Mouse (Mus musculus): ENCODE measurements at regions not wholly inside any gene's neighbourhood (a gene's known extent, or its start where the extent isn't known, plus 50 kb on each side); places are given as distances from the start of the nearest gene placed in this dataset.
A peak's percentile ranks its signal among the peaks of the same experiment; 100 is the strongest.
"Not testable (repeated sequence)": the region's sequence is repeated elsewhere in the genome, so short reads cannot be mapped to it uniquely, and the experiment has no call there.

DNA sequence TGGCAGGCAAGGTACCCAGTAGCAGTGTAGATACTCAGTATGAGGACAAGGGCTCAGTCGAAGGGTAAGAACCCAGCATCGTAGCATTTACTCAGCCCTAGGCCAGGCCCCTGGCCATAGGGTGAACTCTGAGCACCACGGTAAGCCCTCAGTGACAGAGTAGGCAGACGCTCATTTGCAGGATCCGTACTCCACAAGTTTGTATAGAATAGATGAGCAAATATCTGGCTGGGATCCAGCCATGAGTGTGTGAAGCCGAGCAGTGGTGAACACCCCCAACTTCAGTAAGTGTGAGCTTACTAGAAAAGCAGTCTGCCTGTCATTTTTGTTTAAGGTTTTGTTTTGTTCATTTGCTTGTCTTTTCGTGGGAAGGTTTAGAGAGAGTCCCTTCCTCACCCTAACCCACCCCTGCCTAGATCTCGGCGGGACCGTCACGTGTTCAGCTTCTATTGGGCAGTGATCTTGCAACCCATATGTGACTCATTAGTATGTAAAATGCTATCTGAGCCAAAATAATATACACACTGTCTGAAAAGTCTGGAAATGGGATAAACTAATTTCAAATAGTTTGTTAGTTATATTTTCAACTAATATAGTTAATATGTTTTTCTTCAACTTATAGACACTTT lies 76.3 kb downstream of the Gm5447 start:
- H3K4me3 ChIP-seq: no peak overlapping the region
- WGBS: 76% methylated on average over 11 of the region's 11 CpGs
- 0 out of 2 replicates have a peak, but pooled peaks have one; percentile 34 for ATAC-seq (ENCODE audit: low FRiP score, low read depth)

DNA sequence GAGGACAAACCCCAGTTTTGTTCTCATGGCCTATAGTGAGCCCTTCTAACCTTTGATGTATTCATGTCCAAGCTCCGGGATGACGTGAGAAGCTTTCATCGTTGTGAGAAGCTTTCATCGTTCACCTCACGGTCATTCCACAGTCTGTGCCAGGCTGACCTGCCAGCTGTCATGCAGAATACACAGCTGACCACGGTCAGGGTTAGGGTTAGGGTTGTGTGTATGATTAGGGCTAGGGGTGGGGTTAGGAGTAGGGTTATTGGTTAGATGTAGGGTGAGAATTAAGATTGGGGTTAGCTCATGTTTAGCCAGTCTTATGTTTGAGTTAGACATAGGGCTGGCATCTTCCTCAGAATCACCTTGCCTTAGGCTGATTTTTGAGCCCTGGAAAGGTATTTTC lies 77.6 kb downstream of the Gm5447 start:
- ATAC-seq (ENCODE audit: low FRiP score, low read depth); H3K4me2 ChIP-seq (replicated peaks); H3K9me3 ChIP-seq; H3K27me3 ChIP-seq; H3K27ac ChIP-seq (replicated peaks); H3K4me1 ChIP-seq; H3K4me3 ChIP-seq; H3K36me3 ChIP-seq; H3K9ac ChIP-seq (replicated peaks): not testable (repeated sequence)
- WGBS: 38% methylated on average over 2 of the region's 6 CpGs

More for the DNA sequence above, 76.3 kb downstream of the Gm5447 start:
- Histone ChIP-seq H3K27me3 (no peaks in the 10 kb centered on the region), H3K9me3 (no peaks in the 10 kb centered on the region), H3K36me3 (no peaks in the 10 kb centered on the region), H3K4me2 (replicated peaks) (no peak overlapping the region), H3K27ac (replicated peaks) (no peak overlapping the region), H3K9ac (replicated peaks) (no peak overlapping the region), H3K4me1 (0 out of 2 replicates have a peak, but pooled peaks cover 3% of the 10 kb centered on the region)

DNA sequence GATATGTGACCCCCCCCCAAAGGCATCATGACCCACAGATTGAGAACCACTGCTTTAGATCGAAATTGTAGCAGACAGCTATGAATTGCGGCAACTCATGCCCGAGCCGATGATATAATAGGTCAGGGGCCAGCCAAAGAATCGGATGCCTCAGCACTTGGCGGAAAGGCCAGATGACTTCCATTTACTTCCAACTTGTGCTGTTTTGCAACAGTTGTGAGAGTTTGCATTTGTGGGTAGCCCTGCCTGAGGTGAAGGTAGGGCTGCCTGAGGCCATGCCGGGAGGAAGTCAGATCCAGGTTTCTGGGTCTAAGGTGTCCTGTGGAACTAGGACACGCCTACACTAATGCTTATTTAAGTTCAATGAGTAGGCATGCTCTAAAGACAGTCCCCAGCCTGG lies 80.4 kb downstream of the Gm5447 start:
- Histone ChIP-seq H3K9me3 (no peaks in the 10 kb centered on the region), H3K4me1 (no peaks in the 10 kb centered on the region), H3K36me3 (no peaks in the 10 kb centered on the region), H3K27me3 (no peaks in the 10 kb centered on the region), H3K9ac (replicated peaks) (no peak overlapping the region), H3K4me3 (no peak overlapping the region), H3K4me2 (replicated peaks) (no peak overlapping the region), H3K27ac (replicated peaks) (no peak overlapping the region)
- whole genome bisulfite sequencing: 93% methylated on average over 8 of the region's 8 CpGs
- no peak for ATAC-seq (ENCODE audit: low FRiP score, low read depth)

DNA sequence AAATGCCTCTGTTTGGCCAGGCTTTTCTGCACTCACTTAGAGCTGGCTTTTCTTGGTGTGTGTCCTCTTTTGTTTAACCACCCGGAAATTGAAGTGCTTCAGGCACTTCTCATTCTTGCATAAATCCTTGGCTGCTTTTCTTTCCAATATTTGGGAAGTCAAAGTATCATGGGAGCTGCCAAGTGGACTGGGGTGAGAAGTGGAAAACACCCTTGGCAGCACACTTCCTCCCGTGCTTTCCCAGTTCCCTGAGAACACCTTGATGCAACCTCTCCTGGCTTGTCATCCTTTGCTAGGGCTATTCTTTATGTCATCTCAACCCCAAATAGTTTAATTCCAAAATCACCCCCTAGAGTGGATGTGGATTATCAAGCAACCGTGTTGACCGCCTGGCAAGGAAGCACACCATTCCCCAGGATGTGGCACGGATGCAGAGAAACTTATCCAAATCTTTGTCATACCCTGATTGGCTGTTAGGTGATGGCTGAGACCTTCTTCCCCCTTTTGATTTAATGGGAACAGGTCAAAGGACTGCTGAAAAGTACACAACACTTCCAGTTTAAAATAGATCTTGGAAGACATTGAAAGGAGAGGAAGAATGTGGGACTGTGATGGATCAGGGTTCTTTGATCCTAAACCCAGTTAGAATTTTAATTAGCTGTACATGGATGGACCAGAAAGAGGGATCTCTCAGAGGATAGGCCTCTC lies 81.5 kb downstream of the Gm5447 start:
- ATAC-seq (ENCODE audit: low FRiP score, low read depth): no peak
- H3K4me1 ChIP-seq: no peaks in the 10 kb centered on the region
- H3K4me2 ChIP-seq (replicated peaks): no peak overlapping the region
- no peaks in the 10 kb centered on the region for H3K36me3 ChIP-seq
- H3K27ac ChIP-seq (replicated peaks): no peak overlapping the region
- 77% methylated on average over 5 of the region's 5 CpGs for WGBS
- no peaks in the 10 kb centered on the region for H3K9me3 ChIP-seq
- H3K4me3 ChIP-seq: no peak overlapping the region
- H3K27me3 ChIP-seq: no peaks in the 10 kb centered on the region
- no peak overlapping the region for H3K9ac ChIP-seq (replicated peaks)

DNA sequence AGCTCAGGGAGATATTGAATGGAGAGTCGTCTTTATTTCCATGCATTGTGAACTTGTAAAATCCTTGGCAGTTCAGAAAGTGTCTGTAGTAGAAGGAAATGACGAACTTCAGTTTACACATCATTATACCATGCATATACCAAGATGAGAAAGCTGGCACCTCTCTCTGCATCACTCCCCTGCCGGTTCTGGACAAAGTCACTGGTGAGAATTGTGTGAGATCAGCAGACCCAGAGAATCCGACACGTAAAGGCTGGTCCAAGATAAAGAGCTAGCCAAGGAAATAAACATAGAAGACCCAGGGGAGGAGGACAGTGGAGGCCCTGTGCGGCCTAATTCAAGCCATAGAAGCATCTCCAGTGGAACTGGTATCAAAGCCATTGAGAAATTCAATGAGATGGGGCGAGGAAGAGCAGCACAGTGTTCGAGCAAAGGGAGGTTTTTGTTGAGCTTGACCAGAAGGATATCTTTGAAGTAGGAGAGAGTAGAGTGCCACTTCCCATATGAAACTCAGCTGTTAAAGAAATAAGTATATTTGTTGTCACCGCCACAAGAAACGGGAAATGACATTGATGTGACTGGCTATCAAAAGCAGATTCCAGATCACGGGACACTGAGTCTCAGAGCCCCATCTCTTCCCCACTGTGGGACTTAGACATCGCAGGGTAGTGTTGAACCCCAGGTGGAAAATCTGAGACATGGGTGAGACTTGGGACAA lies 82.3 kb downstream of the Gm5447 start:
- Histone ChIP-seq H3K9ac (replicated peaks) (no peak overlapping the region), H3K4me3 (no peak overlapping the region), H3K27me3 (no peaks in the 10 kb centered on the region), H3K36me3 (no peaks in the 10 kb centered on the region), H3K4me1 (no peaks in the 10 kb centered on the region), H3K27ac (replicated peaks) (no peak overlapping the region), H3K9me3 (no peaks in the 10 kb centered on the region), H3K4me2 (replicated peaks) (no peak overlapping the region)
- WGBS: 89% methylated on average over 12 of the region's 12 CpGs
- no peak for ATAC-seq (ENCODE audit: low FRiP score, low read depth)

DNA sequence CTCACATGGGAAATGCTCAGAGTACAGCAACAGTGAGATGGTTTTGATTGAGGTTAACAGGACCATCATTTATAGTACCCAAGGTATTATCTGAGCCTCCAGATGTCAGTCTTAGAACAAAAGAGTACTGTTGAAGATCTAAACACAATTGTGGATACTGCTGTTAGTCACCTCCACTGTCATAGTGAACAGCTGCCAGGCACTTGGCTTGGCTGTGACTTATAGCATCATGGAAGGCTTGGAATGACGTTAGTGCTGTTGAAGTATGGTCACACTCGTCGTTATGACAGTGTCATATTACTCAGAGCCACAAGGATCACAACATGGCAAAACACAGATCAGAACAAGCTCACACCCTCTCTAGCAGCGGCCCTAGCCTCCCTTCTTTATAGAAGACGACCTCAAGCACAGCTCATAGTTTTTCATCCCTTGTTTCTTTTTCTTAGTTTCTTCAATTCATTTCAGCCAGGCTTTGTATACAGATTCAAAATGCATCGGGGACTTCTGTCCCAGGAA lies 87.0 kb downstream of the Gm5447 start:
- ATAC-seq (ENCODE audit: low FRiP score, low read depth): no peak
- Histone ChIP-seq H3K4me2 (replicated peaks) (no peak overlapping the region), H3K27me3 (no peaks in the 10 kb centered on the region), H3K9ac (replicated peaks) (no peak overlapping the region), H3K4me1 (no peaks in the 10 kb centered on the region), H3K36me3 (no peaks in the 10 kb centered on the region), H3K9me3 (0 out of 2 replicates have a peak, but pooled peaks cover 3% of the 10 kb centered on the region), H3K27ac (replicated peaks) (no peak overlapping the region), H3K4me3 (no peak overlapping the region)
- 80% methylated on average over 6 of the region's 6 CpGs for WGBS

DNA sequence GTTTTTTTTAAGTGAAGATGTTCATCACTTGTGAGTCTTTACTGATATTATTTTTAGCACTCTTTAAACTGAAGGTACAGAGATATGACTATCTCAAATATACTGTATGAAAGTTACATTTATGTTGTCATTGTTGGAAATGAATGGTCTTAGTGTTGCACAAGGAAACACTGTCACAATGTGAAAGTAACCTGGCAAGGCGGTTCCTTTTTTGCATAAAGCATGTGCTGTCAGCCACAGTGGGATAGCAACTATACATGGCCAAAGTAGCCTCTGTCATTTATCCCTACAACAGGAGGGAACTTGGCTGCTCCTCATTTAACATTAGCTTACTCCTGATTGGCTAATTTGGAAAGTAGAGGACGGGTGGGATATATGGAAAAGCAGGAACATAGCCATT lies 94.3 kb downstream of the Gm5447 start:
- 75% methylated on average over 2 of the region's 2 CpGs for WGBS
- Histone ChIP-seq H3K4me2 (replicated peaks) (no peak overlapping the region), H3K27me3 (no peaks in the 10 kb centered on the region), H3K4me1 (no peaks in the 10 kb centered on the region), H3K36me3 (no peaks in the 10 kb centered on the region), H3K4me3 (no peak overlapping the region), H3K27ac (replicated peaks) (no peak overlapping the region), H3K9ac (replicated peaks) (no peak overlapping the region), H3K9me3 (0 out of 2 replicates have a peak, but pooled peaks cover 3% of the 10 kb centered on the region)
- no peak for ATAC-seq (ENCODE audit: low FRiP score, low read depth)

DNA sequence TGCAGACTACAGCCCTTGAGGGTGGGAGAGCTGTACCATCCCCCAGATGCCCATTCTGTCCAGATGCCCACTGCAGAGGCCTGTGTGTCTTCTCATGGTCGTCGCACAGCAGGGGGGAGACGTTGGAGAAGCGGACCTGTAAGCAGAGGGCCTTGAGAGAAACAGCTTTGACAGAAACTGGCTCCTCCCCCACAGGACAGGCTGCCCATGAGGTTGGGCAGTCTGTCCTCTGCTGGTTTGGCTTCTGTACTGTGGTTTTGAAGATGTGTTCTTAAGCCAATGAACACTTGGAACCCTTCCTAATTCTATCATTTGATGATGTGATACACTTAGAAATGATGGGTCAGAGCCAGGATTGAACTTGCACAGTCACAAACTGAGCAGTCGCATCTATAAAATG lies 102.5 kb downstream of the Gm5447 start:
- Histone ChIP-seq H3K4me2 (replicated peaks) (no peak overlapping the region), H3K27me3 (peaks cover 10% of the 10 kb centered on the region), H3K36me3 (no peaks in the 10 kb centered on the region), H3K4me3 (no peak overlapping the region), H3K9me3 (no peaks in the 10 kb centered on the region), H3K9ac (replicated peaks) (no peak overlapping the region), H3K27ac (replicated peaks) (no peak overlapping the region), H3K4me1 (no peaks in the 10 kb centered on the region)
- 57% methylated on average over 5 of the region's 5 CpGs for WGBS
- no peak for ATAC-seq (ENCODE audit: low FRiP score, low read depth)

DNA sequence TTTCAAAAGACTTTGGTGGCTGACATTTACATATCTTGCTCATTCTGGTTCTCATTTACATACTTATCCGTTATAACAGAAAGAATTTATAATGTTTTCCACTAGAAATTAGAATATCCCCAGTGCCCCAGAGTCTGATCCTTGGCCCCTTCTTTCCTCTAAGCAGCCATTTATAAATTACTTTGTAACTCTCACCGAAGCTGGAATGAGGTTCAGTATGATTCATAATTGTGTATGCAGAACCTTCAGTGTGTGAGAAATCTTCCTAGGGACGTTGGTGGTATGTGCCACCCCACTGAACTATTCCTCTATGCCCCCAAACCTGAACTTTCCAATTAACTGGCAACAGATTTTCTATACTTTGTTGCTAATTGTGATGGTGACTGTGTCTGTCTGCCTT lies 104.7 kb downstream of the Gm5447 start:
- ATAC-seq (ENCODE audit: low FRiP score, low read depth): no peak
- WGBS: 74% methylated on average over 3 of the region's 3 CpGs
- Histone ChIP-seq H3K36me3 (no peaks in the 10 kb centered on the region), H3K4me3 (no peak overlapping the region), H3K4me2 (replicated peaks) (no peak overlapping the region), H3K9ac (replicated peaks) (no peak overlapping the region), H3K27ac (replicated peaks) (no peak overlapping the region), H3K27me3 (peaks cover 10% of the 10 kb centered on the region), H3K4me1 (no peaks in the 10 kb centered on the region), H3K9me3 (no peaks in the 10 kb centered on the region)

DNA sequence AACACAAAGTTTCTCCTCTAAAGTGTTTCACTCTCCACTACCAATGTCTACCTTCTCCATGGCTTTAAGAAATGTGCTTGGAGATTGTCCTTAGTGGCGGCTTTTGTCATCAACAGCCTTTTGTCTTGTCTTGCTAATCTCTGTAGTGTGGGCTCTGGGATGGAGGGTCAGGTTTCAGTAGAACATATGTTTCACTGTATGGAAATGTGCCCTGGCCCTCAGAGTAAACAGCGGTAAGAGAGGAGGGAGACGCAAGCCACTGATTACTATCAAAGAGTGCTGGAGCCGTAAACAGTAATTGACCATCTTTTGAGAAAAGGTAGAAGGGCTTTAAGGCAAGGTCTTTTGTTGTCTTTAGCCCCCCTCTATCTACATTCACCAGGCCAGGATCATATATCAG lies 106.2 kb downstream of the Gm5447 start:
- Histone ChIP-seq H3K27me3 (peaks cover 10% of the 10 kb centered on the region), H3K9ac (replicated peaks) (no peak overlapping the region), H3K4me2 (replicated peaks) (no peak overlapping the region), H3K27ac (replicated peaks) (no peak overlapping the region), H3K36me3 (no peaks in the 10 kb centered on the region), H3K4me3 (no peak overlapping the region), H3K9me3 (no peaks in the 10 kb centered on the region), H3K4me1 (no peaks in the 10 kb centered on the region)
- no peak for ATAC-seq (ENCODE audit: low FRiP score, low read depth)
- 34% methylated on average over 4 of the region's 4 CpGs for WGBS

DNA sequence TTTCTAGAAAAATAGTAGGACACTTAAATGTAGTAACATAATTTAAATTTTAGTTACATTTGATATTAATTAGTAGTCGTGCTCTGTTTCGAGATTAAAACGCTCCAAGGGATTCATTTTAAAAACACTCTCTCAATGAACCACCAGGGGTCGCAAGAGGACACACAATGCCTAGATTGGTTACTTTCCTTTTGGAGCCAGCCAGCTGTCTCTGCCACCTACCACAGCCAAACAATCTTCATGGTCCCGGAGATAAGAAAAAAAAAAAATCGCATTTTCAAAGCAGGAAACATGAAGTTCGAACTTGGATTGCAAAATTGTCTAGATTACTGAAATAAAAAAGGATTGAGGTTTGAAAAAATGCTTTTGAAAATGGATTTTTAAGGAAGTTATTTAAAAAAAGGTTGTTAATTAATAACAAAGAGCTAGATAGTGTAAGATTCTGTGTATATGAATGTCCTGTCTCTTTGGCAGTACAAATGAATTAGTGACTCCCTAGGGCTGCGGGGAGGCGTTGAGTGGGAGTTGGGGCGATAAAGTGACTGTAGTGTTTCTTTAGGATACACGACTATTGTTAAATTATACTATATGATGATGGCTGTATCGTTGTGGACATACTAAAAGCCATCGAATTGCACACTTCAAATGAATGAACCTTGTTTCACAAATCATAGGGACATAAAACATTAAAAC lies 108.6 kb downstream of the Gm5447 start:
- Histone ChIP-seq H3K27ac (replicated peaks) (no peak overlapping the region), H3K4me2 (replicated peaks) (no peak overlapping the region), H3K36me3 (no peaks in the 10 kb centered on the region), H3K9ac (replicated peaks) (no peak overlapping the region), H3K27me3 (peaks cover 10% of the 10 kb centered on the region; the same call in 1 of the 2 replicates), H3K9me3 (no peaks in the 10 kb centered on the region), H3K4me1 (no peaks in the 10 kb centered on the region), H3K4me3 (no peak overlapping the region)
- ATAC-seq (ENCODE audit: low FRiP score, low read depth): no peak
- WGBS: 42% methylated on average over 13 of the region's 13 CpGs

DNA sequence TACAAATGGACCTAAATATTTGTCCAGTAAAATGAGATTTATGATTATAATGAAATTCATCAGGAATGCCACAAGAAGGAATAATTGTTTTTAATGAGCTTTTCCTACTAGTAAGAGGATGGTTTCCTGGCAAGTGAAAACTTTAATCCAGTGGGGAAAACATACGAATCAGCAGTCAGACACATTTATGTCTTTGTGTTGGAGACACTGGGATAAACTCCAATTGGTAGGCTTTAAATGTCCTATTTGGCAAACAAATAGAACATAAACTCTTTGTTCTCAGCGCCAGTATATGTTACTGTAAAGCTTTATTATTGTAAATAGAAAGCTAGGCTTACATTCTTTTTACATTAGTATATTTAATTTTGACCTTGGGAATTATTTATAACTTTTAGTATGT lies 127.0 kb downstream of the Gm5447 start:
- H3K9me3 ChIP-seq: no peaks in the 10 kb centered on the region
- H3K4me1 ChIP-seq: no peaks in the 10 kb centered on the region
- H3K36me3 ChIP-seq: no peaks in the 10 kb centered on the region
- no peak for ATAC-seq (ENCODE audit: low FRiP score, low read depth)
- H3K27ac ChIP-seq (replicated peaks): no peak overlapping the region
- H3K27me3 ChIP-seq: no peaks in the 10 kb centered on the region
- no peak overlapping the region for H3K4me3 ChIP-seq
- 80% methylated on average over 2 of the region's 2 CpGs for WGBS
- H3K4me2 ChIP-seq (replicated peaks): no peak overlapping the region
- no peak overlapping the region for H3K9ac ChIP-seq (replicated peaks)
